In the genomic region with DNA sequence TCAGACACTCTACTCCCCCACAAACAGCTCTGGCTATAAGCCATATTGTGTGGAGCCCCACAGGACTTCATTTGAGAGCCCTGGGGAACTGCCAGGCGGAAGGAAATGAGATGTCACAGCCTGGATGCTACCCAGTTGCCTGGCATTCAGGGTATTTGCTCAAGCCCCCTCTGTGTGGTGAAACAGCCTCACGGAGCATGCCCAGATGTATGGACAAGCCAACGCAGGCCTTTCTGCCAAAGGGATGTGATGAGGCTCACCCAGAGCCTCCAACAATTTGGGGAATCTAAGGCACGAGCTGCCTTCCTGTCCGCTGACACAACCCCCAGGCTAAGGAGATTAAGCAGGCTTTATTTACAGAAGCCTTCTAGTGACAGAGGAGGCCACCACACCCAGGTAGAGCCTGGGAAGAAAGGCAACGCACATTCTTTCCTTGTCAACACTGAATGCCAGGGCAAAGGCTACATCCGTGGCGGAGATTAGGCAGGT, we compare ENCODE assay signal across 11 mouse cellular contexts.
A peak's percentile ranks its signal among the peaks of the same experiment; 100 is the strongest.
DNase-seq lines count a peak whose midpoint lies in the region; ATAC-seq lines count a peak whose summit lies in the region.
"Had no signal": no experiment of that assay in that cellular context is flagged by ENCODE, and none has a peak within 500 bp of the region (broad histone marks: within the 10 kb centered on the region; RNA-seq: fewer than 3 reads in every experiment).

No protein-coding gene starts in this region.

- 36% methylated on average over 8 of the region's 8 CpGs for WGBS in lung, embryonic 15.5 days
- WGBS in intestine, embryonic 16.5 days = 38% methylated on average over 8 of the region's 8 CpGs

- no peaks in the 10 kb centered on the region for H3K27me3 ChIP-seq in lung, embryonic 15.5 days
- H3K27me3 ChIP-seq in intestine, embryonic 16.5 days (replicated peaks; ENCODE audit: control insufficient read depth, insufficient read depth, low read length) = no peaks in the 10 kb centered on the region

- H3K27ac ChIP-seq in lung, embryonic 15.5 days = no peak overlapping the region
- H3K27ac ChIP-seq in intestine, embryonic 16.5 days (ENCODE audit: low read length) = no peak overlapping the region

- no peaks in the 10 kb centered on the region for H3K9me3 ChIP-seq in lung, embryonic 15.5 days
- no peaks in the 10 kb centered on the region for H3K9me3 ChIP-seq in intestine, embryonic 16.5 days (ENCODE audit: control insufficient read depth, low read length)

- H3K4me1 ChIP-seq in lung, embryonic 15.5 days = peaks cover 20% of the 10 kb centered on the region; the same call in 1 of the 2 replicates
- peaks cover 13% of the 10 kb centered on the region for H3K4me1 ChIP-seq in intestine, embryonic 16.5 days (ENCODE audit: control insufficient read depth, insufficient read depth, low read length)

- H3K9ac ChIP-seq in lung, embryonic 15.5 days = no peak overlapping the region
- no peak overlapping the region for H3K9ac ChIP-seq in intestine, embryonic 16.5 days (ENCODE audit: low read depth, low read length)

- no peaks in the 10 kb centered on the region for H3K36me3 ChIP-seq in lung, embryonic 15.5 days
- no peaks in the 10 kb centered on the region for H3K36me3 ChIP-seq in intestine, embryonic 16.5 days (ENCODE audit: control insufficient read depth, insufficient read depth, low read length)

- DNase-seq in embryo, embryonic 11 days = peak; percentile 15
- DNase-seq in embryo, embryonic 10.5 days (ENCODE audit: low spot score) = no peak
- DNase-seq in lung, postnatal 25 days (ENCODE audit: low spot score) = no peak
- DNase-seq in left cerebral cortex, adult 9 months (ENCODE audit: low spot score in 2 of 2) = no peak
- DNase-seq in T-cell, adult 2 months (ENCODE audit: low spot score) = no peak
- DNase-seq: B cell, adult 2 months; gastrocnemius, postnatal 25 days; kidney, postnatal 36 days had no signal

- H3K4me3 ChIP-seq in lung, embryonic 15.5 days = no peak overlapping the region
- H3K4me3 ChIP-seq in intestine, embryonic 16.5 days (ENCODE audit: low read length) = no peak overlapping the region

- peak; percentile 19; the same call in 1 of the 2 replicates for ATAC-seq in lung, embryonic 15.5 days (ENCODE audit: borderline replicate concordance, extremely low read depth, low FRiP score, low TSS enrichment)
- 0 out of 2 replicates have a peak, but pooled peaks have one; percentile 33 for ATAC-seq in common myeloid progenitor, adult 5-6 weeks (replicated peaks; ENCODE audit: low read depth, poor library complexity, severe bottlenecking)
- ATAC-seq in intestine, embryonic 16.5 days = peak; percentile 89

- no peak overlapping the region for H3K4me2 ChIP-seq in lung, embryonic 15.5 days
- no peak overlapping the region for H3K4me2 ChIP-seq in intestine, embryonic 16.5 days (ENCODE audit: low read depth, low read length)

Comparison
In these comparisons a context has a peak if more than half of its experiments do, and no peak if none do; other contexts are left out.
1. ATAC-seq: peak in every context shown above with its lines; median percentile 89 in intestine, embryonic 16.5 days; 33 in common myeloid progenitor, adult 5-6 weeks; 19 in lung, embryonic 15.5 days.